Mouse (Mus musculus): ENCODE measurements around the gene Tapbpl. TPM values are rescaled to one million over a fixed set of nuclear protein-coding genes. Genes with fewer than 3 reads are reported as not detected.

Gene Tapbpl
- polyA plus RNA-seq, 1 experiment: 6.3 TPM

DNA sequence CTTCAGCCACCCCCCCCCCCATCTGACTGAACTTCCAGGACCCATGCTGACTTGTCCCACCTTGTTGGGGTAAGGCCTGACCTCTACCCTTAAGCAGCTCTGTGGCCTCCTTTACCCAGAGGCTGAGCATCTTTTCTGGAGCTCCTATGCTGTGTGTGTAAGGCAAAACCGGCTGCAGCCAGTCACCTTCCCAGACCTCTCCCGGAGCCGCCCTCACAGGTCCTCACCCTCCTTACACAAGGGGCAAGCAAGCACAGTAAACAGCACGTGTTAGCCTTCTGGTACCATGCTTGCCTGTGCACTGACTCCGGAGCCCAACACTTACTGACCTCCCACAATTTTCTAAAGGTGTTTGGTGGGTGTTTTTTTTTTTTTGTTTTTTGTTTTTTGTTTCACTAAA, 56.2 kb downstream of the Tapbpl start:
- Histone ChIP-seq H3K27me3 (ENCODE audit: control insufficient read depth, insufficient read depth, low read length) (no peaks in the 10 kb centered on the region), H3K4me1 (ENCODE audit: control insufficient read depth, insufficient read depth, low read length) (no peaks in the 10 kb centered on the region), H3K4me3 (replicated peaks; ENCODE audit: insufficient read depth, low read depth, low read length) (no peak overlapping the region), H3K27ac (ENCODE audit: insufficient read depth, low read length) (no peak overlapping the region)
- 91% methylated on average over 5 of the region's 5 CpGs for WGBS
- TF ChIP-seq POLR2A (IDR thresholded peaks at IDR 0.05; ENCODE audit: borderline replicate concordance, insufficient read depth, low read length) (no peak), CTCF (IDR thresholded peaks at IDR 0.05; ENCODE audit: borderline replicate concordance, insufficient read depth, low read depth, low read length) (no peak)
- no peak for DNase-seq

Other genes starting within 250 kb of the Tapbpl start
- gene Pianp, start 235.2 kb downstream of the Tapbpl start, polyA plus RNA-seq (2012; rRNA removed): 104 and 109 TPM in 2 replicates
- gene Zfp384, start 222.7 kb downstream of the Tapbpl start, polyA plus RNA-seq (2012; rRNA removed): 57.3 and 64.8 TPM in 2 replicates
- 75.7 and 80.2 TPM in 2 replicates for gene Ing4, start 192.1 kb downstream of the Tapbpl start, polyA plus RNA-seq (2012; rRNA removed)
- gene Acrbp, start 182.2 kb downstream of the Tapbpl start, polyA plus RNA-seq (2012; rRNA removed): 23.7 and 24.8 TPM in 2 replicates
- 0.57 and 0.84 TPM in 2 replicates for gene Lpar5, start 163.9 kb downstream of the Tapbpl start, polyA plus RNA-seq (2012; rRNA removed)
- gene Chd4, start 135.9 kb downstream of the Tapbpl start, polyA plus RNA-seq (2012; rRNA removed): 110 and 112 TPM in 2 replicates
- 24.5 and 24.9 TPM in 2 replicates for gene Nop2, start 100.0 kb downstream of the Tapbpl start, polyA plus RNA-seq (2012; rRNA removed)
- 95.4 and 96.0 TPM in 2 replicates for gene Iffo1, start 86.6 kb downstream of the Tapbpl start, polyA plus RNA-seq (2012; rRNA removed)
- 5,061 and 5,782 TPM in 2 replicates for gene Gapdh, start 65.4 kb downstream of the Tapbpl start, polyA plus RNA-seq (2012; rRNA removed)
- gene Ncapd2, start 40.2 kb downstream of the Tapbpl start, polyA plus RNA-seq (2012; rRNA removed): 80.8 and 85.4 TPM in 2 replicates
- 61.6 and 70.4 TPM in 2 replicates for gene Mrpl51, start 40.1 kb downstream of the Tapbpl start, polyA plus RNA-seq (2012; rRNA removed)
- gene Vamp1, start 16.3 kb downstream of the Tapbpl start, polyA plus RNA-seq (2012; rRNA removed): 556 and 718 TPM in 2 replicates
- gene Cd27, start 5.2 kb upstream of the Tapbpl start, polyA plus RNA-seq (2012; rRNA removed): 0.13 TPM in 1 of 2 replicates, not detected in the other
- not detected in 2 replicates for gene Tuba3a, start 54.2 kb upstream of the Tapbpl start, polyA plus RNA-seq (2012; rRNA removed)
- gene Ltbr, start 82.0 kb upstream of the Tapbpl start, polyA plus RNA-seq (2012; rRNA removed): 12.1 and 12.5 TPM in 2 replicates
- 0.67 and 0.74 TPM in 2 replicates for gene Scnn1a, start 88.8 kb upstream of the Tapbpl start, polyA plus RNA-seq (2012; rRNA removed)
- 11.4 and 11.8 TPM in 2 replicates for gene Tnfrsf1a, start 117.5 kb upstream of the Tapbpl start, polyA plus RNA-seq (2012; rRNA removed)
- gene Plekhg6, start 148.9 kb upstream of the Tapbpl start, polyA plus RNA-seq (2012; rRNA removed): 0.06 and 0.10 TPM in 2 replicates